Mouse (Mus musculus) embryonic fibroblast, embryonic 13.5 days (primary cell): ENCODE measurements around the gene Hs6st3.
"Not testable (repeated sequence)": the region's sequence is repeated elsewhere in the genome, so short reads cannot be mapped to it uniquely, and the experiment has no call there.

Experiments
- CTCF ChIP-seq: IDR thresholded peaks from 2 replicates; pipeline ENCODE4 v1.5.1; 2011; ENCODE audit warnings: mild to moderate bottlenecking, control low read depth, low read length, moderate library complexity, borderline replicate concordance; ENCODE audit not compliant: insufficient read depth
- POLR2A ChIP-seq: IDR thresholded peaks from 2 replicates; pipeline ENCODE4 v1.6.1; 2011; ENCODE audit warnings: low read depth, mild to moderate bottlenecking, control low read depth, low read length, moderate library complexity

- TF ChIP-seq POLR2A, CTCF: not testable (repeated sequence)
Measured at GRCm38 (mm10) chr14:119278156-119278555, 140.0 kb downstream of the Hs6st3 start.
